Mouse (Mus musculus): ENCODE measurements around the gene Gm7361.

GRCm38 (mm10) chr5:26211030-26211429 lies 46.5 kb upstream of the Gm7361 start:
- TF ChIP-seq POLR2A (IDR thresholded peaks at IDR 0.05; ENCODE audit: control insufficient read depth in 1 of 2, insufficient read depth in 1 of 2, low read depth in 1 of 2, low read length in 2 of 2, poor library complexity in 1 of 2) (no peak), CTCF (IDR thresholded peaks at IDR 0.05 in 2 of 3, conservative IDR thresholded peaks at IDR 0.05 in 1 of 3; ENCODE audit: control insufficient read depth in 1 of 3, insufficient read depth in 1 of 3, low read depth in 2 of 3, low read length in 3 of 3, poor library complexity in 1 of 3, severe bottlenecking in 1 of 3) (no peak)
